Mouse (Mus musculus) heart, postnatal 14 days (tissue): ENCODE measurements around the gene Maff. TPM values are rescaled to one million over a fixed set of nuclear protein-coding genes. Genes with fewer than 3 reads are reported as not detected.

Experiments used
- DNase-seq, 2 experiments: peaks; one replicate each; pipeline ENCODE4 v3.0.0; 2021 to 2022
- intact Hi-C: fragments of 180-260 bp; cut with DNase I; formaldehyde crosslinking; loops from one replicate; pipeline ENCODE4 v1.15.1; 2025
- total RNA-seq, 2 experiments: library from RNA; stranded (reverse); gene quantifications; 2 replicates each; pipeline ENCODE4 v1.2.3; 2021

The Maff gene
- total RNA-seq, 2 experiments from 2014 or later: 6.2 to 6.9 TPM

DNA sequence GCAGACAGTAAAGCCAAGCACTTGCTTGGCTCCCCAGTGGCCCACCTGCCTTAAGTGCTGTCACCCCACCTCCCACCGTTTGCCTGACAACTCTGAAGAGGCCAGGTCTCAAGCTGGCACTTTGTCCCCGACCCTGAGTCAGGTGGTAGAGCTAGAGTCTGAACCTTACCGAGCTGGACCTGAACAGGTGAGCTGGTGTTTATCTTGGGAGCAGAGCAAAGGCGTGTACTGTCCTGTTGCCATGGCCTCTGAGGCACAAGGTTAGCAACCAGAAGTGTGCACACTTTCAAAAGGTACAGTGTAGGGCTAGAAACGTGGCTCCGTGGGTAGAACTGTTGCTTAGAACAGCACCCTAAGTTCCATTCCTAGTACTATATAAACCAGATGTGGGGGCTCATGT is 41.8 kb downstream of the Maff start:
- no peak for DNase-seq
- intact Hi-C loops: no loop called here

DNA sequence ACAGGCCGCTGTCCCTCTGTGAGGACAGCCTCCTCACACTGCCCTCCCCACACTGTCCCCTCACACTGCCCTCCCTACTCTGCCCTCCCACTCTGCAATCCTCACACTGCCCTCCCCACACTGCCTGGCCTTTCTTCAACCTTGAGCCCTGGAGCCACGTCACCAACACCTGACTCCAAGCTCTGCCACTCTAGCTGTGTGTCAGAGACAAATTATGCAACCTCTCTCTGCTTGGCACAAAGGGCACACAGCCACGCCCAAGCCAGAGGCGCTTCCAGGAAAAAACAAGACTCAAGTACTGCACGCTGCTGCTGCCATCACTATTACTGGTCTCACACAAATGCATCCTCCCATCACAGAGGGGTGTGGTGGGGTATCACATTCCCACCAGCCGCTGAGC is 44.0 kb downstream of the Maff start:
- no peak for DNase-seq
- intact Hi-C loops: no loop called here

DNA sequence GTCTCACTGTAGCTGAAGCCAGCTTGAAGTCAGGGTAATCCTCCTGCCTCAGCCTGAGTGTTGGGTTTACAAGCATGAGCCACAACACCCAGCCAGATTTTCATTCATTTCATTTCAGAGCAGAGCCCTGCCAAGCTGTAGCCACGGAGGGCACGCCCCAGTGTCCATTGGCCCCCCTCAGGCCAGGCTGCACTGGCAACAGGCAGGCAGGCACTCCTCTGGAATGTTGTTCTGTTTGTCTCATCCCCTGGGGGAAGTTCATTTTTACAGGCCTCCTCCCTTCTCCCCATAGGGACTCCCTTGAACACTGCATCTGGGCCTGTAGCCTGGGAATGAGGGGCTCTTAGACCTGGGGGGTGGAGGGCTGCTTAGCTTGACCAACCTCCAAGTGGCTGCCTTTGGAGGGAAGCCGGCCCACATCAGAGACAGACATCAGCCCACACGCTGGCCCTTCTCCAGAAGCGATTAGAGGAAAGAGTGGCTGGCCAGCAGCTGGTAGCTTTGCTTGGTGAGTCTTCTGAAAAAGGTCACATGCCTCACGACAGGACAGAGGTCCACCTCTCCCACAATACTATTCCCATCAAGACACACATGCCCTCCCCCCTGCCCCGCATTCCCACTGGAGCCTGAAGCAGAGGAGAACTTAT is 45.1 kb downstream of the Maff start:
- intact Hi-C loops: no loop called here
- DNase-seq: peak; percentile 72 to 81

DNA sequence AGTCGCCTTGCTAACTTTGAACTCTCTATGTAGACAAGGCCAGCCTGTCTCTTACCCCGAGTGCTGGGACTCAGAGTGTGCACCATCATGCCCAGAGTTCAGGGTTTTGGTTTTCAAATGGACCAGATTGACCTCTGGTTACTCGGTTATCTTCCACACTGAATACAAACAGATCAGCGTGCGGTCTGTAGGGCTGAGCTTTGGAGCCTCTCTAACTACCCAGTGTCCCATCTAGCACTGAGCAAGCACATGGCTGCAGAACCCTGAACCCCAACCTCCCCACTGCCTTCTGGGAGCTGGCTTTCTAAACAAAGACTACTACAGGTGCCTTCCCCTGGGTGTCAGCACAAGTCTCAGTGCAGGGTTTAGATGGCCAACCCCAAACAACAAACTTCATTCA is 46.1 kb downstream of the Maff start:
- intact Hi-C loops: no loop called here
- DNase-seq: no peak

DNA sequence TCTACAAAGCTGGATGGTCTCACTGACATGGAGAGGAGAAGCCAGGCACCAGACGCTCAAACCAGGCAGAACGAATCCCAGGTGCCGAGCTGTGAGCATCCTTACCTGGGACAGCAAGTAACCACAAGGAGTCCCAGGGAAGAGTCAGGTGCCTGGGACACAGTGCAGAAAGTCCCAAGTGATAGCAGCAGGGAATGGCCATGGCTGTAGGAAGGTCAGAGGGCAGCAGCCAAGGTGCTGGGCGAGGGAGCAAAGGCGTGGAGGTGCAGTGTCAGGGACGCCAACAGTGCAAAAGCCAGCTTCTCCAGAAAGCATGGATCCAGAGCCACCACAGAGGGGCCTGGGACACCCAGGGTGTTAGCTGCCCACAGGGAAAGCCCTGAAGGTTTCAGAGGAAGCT is 46.7 kb downstream of the Maff start:
- intact Hi-C loops: no loop called here
- no peak for DNase-seq

DNA sequence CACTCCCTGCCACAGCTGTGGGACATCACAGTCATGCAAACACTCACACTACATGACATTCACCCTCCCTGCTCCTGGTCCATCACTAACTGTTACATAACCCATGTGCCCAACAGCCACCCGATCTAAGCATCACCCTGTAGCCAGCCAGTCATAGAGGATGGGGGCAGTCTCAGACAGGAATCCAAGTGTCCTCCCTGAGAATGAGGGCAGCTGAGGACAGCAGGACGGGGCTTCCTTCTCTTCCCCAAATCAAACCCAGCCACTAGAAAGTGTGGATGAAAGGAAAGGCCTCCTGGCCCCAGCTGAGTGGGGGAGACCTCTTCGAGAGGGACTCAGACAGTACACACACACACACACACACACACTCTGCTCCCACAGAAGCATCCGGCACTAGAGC is 48.4 kb downstream of the Maff start:
- intact Hi-C loops: no loop called here
- DNase-seq: no peak

DNA sequence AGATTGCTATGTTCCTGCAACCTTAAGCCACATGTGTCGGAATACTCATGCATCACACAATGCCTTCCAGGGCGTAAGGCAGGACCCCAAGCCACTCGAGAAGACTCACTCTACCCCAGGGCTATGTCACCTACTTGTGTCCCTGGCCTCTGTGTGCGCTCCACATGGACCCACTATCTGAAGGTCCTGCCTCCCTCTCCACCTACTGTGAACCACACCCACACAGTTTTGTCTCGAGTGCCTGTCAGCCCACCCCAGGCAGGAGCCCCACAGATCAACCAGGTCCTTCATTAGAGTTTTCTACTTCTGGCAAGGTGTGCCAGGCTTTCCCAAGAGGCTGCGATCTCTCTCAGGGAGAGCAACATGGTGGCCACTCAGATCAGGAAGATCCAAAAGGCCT is 48.9 kb downstream of the Maff start:
- intact Hi-C loops: no loop called here
- DNase-seq: no peak

DNA sequence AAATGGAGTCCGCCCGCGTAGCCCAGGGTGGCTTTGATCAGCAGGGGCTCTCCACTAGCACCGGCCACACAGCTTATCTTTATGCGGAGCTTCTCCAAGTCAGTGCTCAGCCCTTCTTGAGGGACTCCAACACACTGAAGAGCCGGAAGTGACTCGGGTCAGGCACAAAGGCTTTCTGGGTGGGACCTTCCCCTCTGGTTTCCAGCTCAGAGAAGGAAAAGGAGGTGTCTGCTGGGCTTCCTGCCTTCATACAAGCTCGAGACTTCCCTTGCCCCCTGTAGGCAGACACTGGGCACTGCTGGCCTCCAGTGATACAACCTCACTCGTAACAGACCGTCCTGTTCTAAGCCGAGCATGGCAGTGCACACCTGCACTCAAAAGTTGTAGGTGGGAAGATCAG is 50.3 kb downstream of the Maff start:
- peak; percentile 65 to 69 for DNase-seq
- intact Hi-C loops: no loop called here

DNA sequence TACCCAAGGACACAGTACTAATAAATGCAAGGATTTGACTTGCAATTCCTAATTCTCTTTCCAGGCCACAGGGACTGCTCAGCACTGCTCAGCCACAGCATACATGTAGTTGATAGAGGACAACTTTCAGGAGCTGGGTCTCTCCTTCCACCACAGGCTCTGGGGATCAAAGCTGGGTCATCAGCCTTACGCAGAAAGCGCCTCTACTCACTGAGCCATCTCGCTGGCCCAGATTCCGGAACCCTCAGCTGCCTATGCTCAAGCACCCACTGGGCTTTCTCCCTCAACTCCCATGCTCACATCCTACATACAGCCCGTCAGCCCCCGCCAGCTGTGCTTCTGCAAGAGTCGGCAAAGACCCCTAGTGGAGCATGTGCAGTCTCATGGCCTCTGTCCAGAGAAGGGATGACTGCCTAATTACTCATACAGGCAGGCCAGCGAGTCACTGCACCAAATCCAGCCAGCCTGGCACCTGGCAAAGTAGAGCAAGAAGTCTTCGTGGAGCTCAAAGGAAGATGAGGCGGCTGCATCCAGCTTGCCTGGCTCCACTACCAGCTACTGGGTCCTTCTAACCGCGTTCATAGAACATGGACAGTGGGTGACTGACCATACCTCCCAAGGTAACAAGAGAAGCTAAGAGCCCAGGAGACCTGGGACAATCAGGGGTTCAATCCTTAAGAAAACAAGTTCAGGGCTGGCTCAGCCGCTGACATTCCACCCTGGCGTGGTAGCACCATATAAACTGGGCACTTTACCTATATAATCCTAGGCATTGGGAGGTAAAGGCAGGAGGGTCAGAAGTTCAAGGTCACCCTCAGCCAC is 53.0 kb downstream of the Maff start:
- DNase-seq: no peak
- intact Hi-C loops: loop anchor here (2.0 to 5.0 kb wide), 2 partner anchors 19 to 38 kb away; no protein-coding TSS in a partner anchor

DNA sequence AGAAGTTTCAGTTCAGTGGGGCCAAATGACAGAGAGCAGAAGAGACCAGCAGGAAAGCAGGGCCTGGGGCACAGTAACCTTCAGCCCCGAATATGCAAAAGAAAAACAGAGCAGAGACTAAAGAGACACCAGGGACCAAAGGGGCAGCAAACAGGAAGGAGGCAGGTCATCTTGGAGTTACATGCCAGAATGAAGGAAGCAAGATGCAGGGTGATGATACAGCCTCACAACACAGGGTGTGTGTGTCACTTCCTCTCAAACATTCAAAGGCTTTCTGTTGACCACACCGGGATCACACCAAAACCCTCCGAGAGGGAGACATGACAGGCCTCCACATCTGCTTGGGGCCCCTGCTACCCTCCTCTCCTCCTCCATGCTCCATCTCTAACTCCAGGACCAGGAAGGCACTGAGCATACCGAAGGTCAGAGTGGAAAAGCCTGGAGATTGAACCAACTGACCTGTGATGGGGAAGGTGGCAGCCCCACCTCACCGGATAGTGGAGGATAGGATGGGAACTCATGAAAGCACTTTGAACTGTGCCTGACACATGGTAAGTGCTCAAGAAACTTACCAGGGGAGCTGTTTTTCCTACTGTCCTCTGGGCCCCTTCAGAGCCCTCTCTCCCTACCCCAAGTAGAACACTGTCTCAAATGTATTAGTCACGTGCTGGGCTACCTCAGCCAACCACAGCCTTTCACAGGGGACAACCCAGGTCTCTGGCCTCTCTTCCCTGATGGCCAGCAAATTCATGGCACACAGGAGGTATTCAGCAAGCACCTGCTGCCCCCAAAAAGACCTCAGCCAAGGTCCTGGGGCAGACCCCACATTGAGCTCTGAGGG is 53.9 kb downstream of the Maff start:
- no peak for DNase-seq
- intact Hi-C loops: loop anchor here (2.0 to 5.0 kb wide), 2 partner anchors 20 to 37 kb away; no protein-coding TSS in a partner anchor

DNA sequence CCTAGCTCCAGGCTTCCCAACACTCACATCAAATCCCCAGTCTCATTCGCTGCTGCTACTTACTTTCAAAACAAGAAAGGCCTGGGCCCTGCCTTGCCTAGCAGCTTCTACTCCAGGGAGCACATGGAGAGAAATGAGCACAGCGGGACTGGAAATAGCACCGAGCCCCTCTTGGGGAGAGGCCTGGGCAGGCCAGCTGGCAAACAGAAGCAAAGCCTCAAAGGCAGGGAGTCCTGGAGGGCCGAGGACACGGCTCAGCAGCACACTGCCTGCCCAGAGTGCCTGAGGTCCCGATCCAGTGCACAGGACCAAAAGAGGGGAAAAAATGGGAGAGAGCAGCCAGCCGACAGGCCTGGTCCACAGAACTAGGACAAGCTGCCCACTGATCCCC is 54.5 kb downstream of the Maff start:
- peak; percentile 47 to 54 for DNase-seq
- intact Hi-C loops: loop anchor here (2.0 to 5.0 kb wide), 2 partner anchors 20 to 36 kb away; no protein-coding TSS in a partner anchor

DNA sequence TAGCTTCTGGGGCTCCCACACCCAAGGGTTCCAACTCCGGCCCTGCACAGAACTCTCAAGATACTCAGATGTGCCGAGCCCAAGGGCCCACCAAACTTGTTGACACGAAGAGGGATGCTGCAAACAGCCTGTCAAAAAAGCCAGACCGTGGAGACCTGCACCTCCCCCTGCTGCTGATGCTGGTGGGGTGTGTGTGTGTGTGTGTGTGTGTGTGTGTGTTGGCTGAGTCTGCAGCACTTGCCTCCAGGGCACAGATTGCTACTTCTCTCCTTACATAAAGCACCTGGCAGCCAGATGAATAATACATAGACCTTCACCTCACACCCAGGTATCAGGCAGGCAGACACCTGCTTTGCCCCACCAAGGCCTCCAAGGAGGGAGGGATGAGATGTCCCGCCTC is 55.8 kb downstream of the Maff start:
- no peak for DNase-seq
- intact Hi-C loops: loop anchor here (5.0 kb wide), 1 partner anchor 35 kb away; no protein-coding TSS in a partner anchor

DNA sequence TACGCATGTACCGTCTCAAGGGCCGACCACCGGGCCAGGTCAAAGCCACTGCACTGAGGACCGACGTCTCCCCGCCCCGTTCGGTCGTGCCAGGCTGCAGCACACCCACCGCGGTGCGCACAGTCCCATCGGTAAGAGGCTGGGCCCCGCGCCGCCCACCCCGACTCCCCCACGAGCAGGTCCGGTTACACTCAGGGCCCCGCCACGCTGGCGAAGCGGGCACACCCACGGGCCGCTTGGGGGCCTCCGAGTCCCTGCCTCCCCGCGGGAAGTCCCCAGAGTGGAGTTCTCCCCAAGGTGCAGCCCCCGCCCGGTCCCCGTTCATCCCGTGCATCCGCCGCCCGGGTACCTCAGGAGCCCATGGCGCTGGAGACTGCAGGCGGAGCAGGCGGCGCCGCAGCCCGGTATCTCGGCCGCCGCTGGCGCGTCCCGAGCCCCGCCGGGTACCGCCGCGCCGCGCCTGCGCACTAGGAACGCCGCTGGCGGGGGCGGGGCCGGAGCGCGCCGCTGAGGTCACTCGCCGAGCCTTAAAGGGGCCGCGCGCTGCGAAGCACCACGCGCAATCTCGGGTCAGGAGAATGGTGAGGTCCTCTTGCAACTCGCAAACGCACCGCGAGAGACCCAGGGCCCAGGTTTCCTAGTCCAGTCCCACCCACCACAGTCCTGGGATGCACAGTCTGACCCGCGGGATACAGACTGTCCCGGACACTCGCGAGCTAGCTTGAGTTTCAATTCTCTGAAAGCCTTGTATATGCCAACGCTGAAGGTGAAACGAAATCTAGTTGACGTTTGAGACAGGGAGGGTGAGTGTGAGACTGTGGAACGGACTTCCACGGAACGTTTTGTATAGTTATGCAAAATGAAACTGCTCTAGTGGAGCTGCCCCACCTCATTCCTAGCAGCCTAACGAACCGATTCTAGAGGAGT is 56.7 kb downstream of the Maff start, which contains the start of gene Tmem184b:
TSS of gene Tmem184b (minus strand) at position 734 of the 927 bp plus-strand sequence.
- intact Hi-C loops: loop anchor here (5.0 kb wide), 1 partner anchor 34 kb away; no protein-coding TSS in a partner anchor
- peak; percentile 94 to 95 for DNase-seq

DNA sequence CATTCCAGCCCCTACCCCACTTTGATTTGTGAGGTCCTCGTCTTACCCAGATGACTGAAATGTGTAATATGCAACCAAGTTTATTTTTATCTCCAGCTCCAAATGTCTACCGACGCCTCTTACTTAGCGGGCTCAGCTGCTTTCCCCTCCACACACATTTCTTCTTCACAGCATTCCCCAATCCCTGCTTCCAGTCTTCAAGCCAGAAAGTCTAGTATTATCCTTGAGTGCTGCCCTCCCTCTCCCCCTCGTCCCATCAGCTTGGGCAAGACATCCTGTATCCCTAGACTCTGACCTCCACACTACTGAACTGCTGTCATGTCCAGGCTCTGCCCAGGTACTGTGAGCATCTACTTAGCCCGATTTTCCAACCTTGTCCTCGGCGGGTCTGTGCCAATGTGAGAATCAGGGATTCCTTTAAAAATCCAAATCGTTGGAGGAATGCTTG is 57.4 kb downstream of the Maff start:
- intact Hi-C loops: loop anchor here (5.0 kb wide), 1 partner anchor 34 kb away; no protein-coding TSS in a partner anchor
- DNase-seq: no peak

DNA sequence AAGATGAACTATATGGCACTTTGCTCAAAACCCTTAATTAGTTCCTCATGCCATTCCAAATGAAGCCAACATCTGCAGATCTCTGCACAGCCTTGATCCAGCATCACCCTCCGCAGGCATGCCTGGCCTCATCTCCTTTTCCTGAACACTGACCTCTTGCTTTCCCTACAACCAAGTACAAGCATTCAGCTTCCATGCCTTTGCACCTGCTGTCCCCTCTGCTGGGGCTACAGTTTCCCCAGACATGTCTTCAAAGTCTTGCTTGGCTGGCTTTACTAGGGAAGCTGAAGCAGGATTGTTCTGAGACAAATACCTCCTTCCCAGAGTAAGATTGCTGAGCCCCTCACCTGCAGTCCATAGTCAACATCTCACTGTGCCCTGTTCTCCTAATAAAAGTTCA is 57.9 kb downstream of the Maff start:
- intact Hi-C loops: loop anchor here (5.0 kb wide), 1 partner anchor 33 kb away; no protein-coding TSS in a partner anchor
- DNase-seq: no peak

DNA sequence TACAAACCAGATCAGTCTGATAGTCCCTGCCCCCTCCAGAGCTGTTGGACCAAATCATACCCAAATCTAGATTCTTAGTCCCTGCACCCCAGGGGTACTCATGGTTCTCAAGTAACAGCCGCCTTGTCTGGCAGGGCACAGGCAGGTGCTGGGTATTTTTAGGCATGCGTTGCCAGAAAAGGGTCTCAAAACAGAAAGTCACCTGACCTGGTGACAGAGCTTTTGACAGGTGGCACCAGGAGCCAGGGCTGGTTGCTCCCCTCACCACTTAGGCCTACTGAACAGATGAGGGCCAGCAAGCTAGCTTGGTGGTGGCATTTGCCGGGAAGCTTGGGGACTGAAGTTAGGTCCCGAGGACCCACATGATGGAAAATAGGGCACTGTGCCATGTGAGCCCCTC is 60.1 kb downstream of the Maff start:
- no peak for DNase-seq
- intact Hi-C loops: no loop called here
